Mouse (Mus musculus) brown adipose tissue, adult 24 weeks (tissue): Measurements from ENCODE around the gene Sec62. TPM values are rescaled to one million over a fixed set of nuclear protein-coding genes. Genes with fewer than 3 reads are reported as not detected.

ENCODE experiments used
- H3K27ac ChIP-seq: fragments of 200-500 bp; replicated peaks from 2 replicates; pipeline ENCODE4 v1.5.1; 2012; ENCODE audit warnings: low read depth, mild to moderate bottlenecking, low read length
- H3K4me1 ChIP-seq: fragments of 200-500 bp; 2 replicates; pipeline ENCODE4 v1.6.1; 2012; ENCODE audit warnings: low read length, mixed read lengths; ENCODE audit not compliant: control insufficient read depth, insufficient read depth, insufficient read length
- H3K4me3 ChIP-seq: fragments of 200-500 bp; 2 replicates; pipeline ENCODE4 v1.5.1; 2012; ENCODE audit warnings: low read depth, mild to moderate bottlenecking, low read length, moderate library complexity; ENCODE audit not compliant: insufficient read depth
- polyA plus RNA-seq: library from polyadenylated mRNA; stranded (reverse); fragments of >200 nt; gene quantifications from 2 replicates; pipeline ENCODE4 v1.2.4, GENCODE M21; 2012; ENCODE audit not compliant: missing spikeins, insufficient read depth, insufficient read length

Gene Sec62
- polyA plus RNA-seq, 1 experiment = 70.6 TPM

DNA sequence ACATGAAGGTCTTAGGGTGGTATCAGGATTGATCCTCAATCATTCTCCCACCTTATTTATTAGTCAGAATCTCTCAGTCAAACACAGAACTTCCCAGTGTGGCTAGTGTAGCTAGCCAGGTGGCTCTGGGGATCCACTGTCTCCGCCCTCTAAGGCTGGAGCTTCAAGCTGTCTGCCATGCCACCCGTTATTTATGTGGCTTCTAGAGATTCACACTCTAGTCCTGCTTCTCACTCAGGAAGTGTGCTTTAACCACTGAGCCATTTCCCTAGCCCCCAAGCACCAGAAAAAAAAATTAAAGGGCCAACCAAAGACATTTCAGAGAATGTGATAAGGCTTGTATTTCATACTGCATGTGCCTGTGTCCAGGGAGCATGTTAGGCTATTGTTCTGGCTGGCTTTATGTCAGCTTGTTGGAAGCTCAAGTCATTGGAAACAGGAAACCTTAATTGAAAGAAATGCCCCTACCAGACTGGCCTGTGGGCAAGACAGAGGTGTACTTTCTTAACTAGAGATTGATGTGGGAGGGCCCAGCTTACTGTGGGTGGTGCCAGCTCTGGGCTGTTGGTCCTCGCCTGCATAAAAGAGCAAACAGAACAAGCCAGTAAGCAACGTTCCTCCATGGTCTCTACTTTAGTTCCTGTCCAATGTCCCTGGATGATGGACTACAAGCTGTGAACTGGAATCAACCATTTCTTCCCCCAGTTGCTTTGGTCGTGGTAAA lies 71.2 kb downstream of the Sec62 start:
- peak overlapping the region; percentile 85 for H3K27ac ChIP-seq

DNA sequence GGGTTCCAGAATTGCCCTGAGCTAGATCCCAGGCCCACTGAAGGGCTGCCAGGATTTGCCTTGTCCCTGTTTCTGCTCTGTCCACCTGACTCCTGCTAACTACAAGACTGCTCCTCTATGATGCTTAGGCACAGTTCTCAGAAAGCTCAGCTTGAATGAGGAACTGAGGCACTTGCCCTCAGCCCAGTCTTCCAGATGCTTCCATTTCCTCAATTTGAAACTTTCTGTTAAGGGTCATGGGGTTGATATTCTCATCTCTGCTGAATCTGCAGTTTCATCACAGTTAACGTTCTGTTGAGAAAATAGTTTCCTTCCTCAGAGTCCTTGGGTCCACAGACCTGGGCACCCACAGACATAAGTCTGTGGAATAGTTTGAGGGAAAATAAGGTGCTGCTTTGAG lies 72.0 kb downstream of the Sec62 start:
- Histone ChIP-seq H3K27ac (peak overlapping the region; percentile 85), H3K4me1 (peaks cover 38% of the 10 kb centered on the region), H3K4me3 (no peak overlapping the region)

More for the DNA sequence above, 71.2 kb downstream of the Sec62 start:
- Histone ChIP-seq H3K4me3 (no peak overlapping the region), H3K4me1 (peaks cover 35% of the 10 kb centered on the region)

DNA sequence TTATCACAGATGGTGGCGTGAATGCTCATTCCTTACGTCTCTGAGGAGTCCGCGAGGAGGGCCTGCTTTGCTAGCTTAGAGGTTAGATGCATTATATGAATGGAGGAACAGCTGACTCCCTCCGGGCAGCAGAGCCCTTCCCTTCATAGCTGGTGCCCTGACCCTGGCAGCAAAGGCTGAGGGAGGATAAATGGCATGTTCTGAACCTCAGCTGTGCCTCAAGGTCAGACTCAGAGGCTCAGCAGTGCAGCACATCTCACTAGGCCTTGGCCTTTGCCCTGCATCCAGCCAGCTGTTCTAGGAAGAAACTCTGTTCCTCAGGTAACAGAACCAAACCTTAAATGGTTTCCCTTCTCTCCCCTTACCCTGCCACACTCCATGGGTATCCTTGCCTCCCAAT lies 75.5 kb downstream of the Sec62 start:
- Histone ChIP-seq H3K27ac (peak overlapping the region; percentile 89), H3K4me1 (peaks cover 40% of the 10 kb centered on the region), H3K4me3 (no peak overlapping the region)

DNA sequence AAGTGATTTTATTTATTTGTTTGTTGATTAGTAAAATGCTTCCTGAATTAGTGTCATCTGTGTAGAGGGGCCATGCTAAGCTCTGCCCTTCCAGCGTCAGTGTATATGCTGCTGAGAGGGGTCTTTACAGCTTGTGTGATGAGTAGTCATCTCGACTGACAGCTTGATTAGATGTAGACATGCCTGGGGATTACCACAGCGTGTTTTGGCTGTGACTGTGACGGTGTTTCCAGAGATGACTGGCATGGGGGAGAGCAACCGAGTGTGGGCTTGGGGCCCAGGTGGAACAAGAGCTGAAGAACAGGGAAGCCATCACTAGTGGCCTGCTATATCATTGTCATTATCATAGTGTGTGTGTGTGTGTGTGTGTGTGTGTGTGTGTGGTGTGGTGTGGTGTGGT lies 76.0 kb downstream of the Sec62 start:
- peak overlapping the region; percentile 89 for H3K27ac ChIP-seq
- no peak overlapping the region for H3K4me3 ChIP-seq

DNA sequence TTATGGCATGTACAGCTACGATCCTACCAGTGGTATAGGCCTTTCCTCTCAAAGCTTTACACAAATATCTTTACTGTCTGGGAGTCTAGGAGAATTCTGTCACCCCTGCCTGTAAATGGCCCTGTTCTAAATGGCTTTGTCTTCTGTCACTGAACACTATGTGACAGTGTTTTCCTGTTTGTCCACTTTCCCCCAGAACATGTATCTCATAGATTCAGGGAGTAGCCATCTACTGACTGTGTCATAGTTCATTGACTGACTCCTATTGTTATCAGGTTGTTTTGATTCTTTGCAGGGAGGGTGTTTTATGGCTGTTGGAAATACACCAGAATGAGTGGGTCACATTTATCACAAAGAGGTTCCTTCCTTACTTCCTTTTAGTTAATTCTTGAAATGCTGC lies 77.3 kb downstream of the Sec62 start:
- H3K27ac ChIP-seq = peak overlapping the region; percentile 100
- peaks cover 26% of the 10 kb centered on the region for H3K4me1 ChIP-seq
- H3K4me3 ChIP-seq = no peak overlapping the region

More for the DNA sequence above, 76.0 kb downstream of the Sec62 start:
- H3K4me1 ChIP-seq = peaks cover 38% of the 10 kb centered on the region

Other genes starting within 250 kb of the Sec62 start
- 6.1 and 9.2 TPM in 2 replicates for gene Mecom, start 244.9 kb upstream of the Sec62 start, polyA plus RNA-seq
- gene Actrt3, start 192.9 kb upstream of the Sec62 start, polyA plus RNA-seq = not detected in 2 replicates
- gene Mynn, start 190.8 kb upstream of the Sec62 start, polyA plus RNA-seq = 7.3 and 11.2 TPM in 2 replicates
- gene Lrriq4, start 148.4 kb upstream of the Sec62 start, polyA plus RNA-seq = not detected in 2 replicates
- not detected in 2 replicates for gene Lrrc34, start 145.0 kb upstream of the Sec62 start, polyA plus RNA-seq
- not detected in 2 replicates for gene Lrrc31, start 93.0 kb upstream of the Sec62 start, polyA plus RNA-seq
- gene Samd7, start 46.6 kb upstream of the Sec62 start, polyA plus RNA-seq = not detected in 2 replicates
- 5.2 and 11.9 TPM in 2 replicates for gene Gpr160, start 63.1 kb downstream of the Sec62 start, polyA plus RNA-seq
- gene Phc3, start 176.5 kb downstream of the Sec62 start, polyA plus RNA-seq = 5.4 and 8.6 TPM in 2 replicates
- 15.9 and 42.5 TPM in 2 replicates for gene Prkci, start 202.9 kb downstream of the Sec62 start, polyA plus RNA-seq